Mouse (Mus musculus) lung, postnatal 0 days (tissue): ENCODE data around the gene Tnfaip6.

Source experiments
- CTCF ChIP-seq: IDR thresholded peaks from 2 replicates; pipeline ENCODE4 v1.5.1; 2016; ENCODE audit warnings: antibody characterized with exemption, mild to moderate bottlenecking
- EP300 ChIP-seq: IDR thresholded peaks from 2 replicates; pipeline ENCODE4 v1.6.1; 2016; ENCODE audit warnings: antibody characterized with exemption, mild to moderate bottlenecking, control low read depth

DNA sequence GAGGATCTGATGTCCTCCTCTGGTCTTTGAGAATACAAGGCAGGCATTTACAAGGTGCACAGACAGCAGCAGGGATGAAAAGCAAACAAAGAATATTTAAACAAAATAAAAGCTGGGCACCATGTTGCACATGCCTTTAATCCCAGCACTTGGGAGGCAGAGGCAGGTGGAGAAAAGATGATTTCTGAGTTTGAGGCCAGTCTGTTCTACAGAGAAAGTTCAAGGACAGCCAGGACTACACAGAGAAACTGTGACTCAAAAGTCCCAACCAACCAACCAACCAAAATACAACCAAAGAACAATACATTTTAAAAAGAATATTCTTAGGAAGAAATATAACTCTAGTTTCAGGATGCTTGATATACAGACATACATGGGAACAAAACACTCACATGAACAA is 19.9 kb downstream of the Tnfaip6 start:
- no peak for TF ChIP-seq EP300
- no peak for TF ChIP-seq CTCF
